Mouse (Mus musculus) forebrain, embryonic 14.5 days (tissue): ENCODE measurements around the gene Otop1. TPM values are rescaled to one million over a fixed set of nuclear protein-coding genes. Genes with fewer than 3 reads are reported as not detected.

ENCODE experiments used
- ATAC-seq: fragments of 200-750 bp; cut with Nextera tagmentation; 2 replicates; pipeline ENCODE4 v1.8.0; 2017; ENCODE audit warnings: mild to moderate bottlenecking, moderate library complexity
- DNase-seq: peaks from one replicate; pipeline ENCODE4 v3.0.0-alpha.2; 2015; ENCODE audit warnings: low spot score
- H3K27ac ChIP-seq: fragments of 300-500 bp; sonication (generic); 2 replicates; pipeline ENCODE4 v1.5.1; 2014; ENCODE audit warnings: low read depth, mild to moderate bottlenecking, control low read depth, low read length, moderate library complexity
- H3K27me3 ChIP-seq: fragments of 300-500 bp; sonication (generic); replicated peaks from 2 replicates; pipeline ENCODE4 v1.6.1; 2014; ENCODE audit warnings: low read length, control low read depth, mixed read lengths; ENCODE audit not compliant: control insufficient read depth, insufficient read depth
- H3K36me3 ChIP-seq: fragments of 300-500 bp; sonication (generic); 2 replicates; pipeline ENCODE4 v1.6.1; 2014; ENCODE audit warnings: low read length, control low read depth; ENCODE audit not compliant: control insufficient read depth, insufficient read depth
- H3K4me1 ChIP-seq: fragments of 300-500 bp; sonication (generic); 2 replicates; pipeline ENCODE4 v1.6.1; 2014; ENCODE audit warnings: antibody characterized with exemption, low read length, control low read depth; ENCODE audit not compliant: control insufficient read depth, insufficient read depth
- H3K4me2 ChIP-seq: fragments of 300-500 bp; sonication (generic); 2 replicates; pipeline ENCODE4 v1.6.1; 2014; ENCODE audit warnings: mild to moderate bottlenecking, control low read depth, low read length
- H3K4me3 ChIP-seq: fragments of 300-500 bp; sonication (generic); 2 replicates; pipeline ENCODE4 v1.5.1; 2014; ENCODE audit warnings: low read depth, low read length, control low read depth
- H3K9ac ChIP-seq: fragments of 300-500 bp; sonication (generic); 2 replicates; pipeline ENCODE4 v1.6.1; 2014; ENCODE audit warnings: mild to moderate bottlenecking, low read length, control low read depth, moderate library complexity
- H3K9me3 ChIP-seq: fragments of 300-500 bp; sonication (generic); replicated peaks from 2 replicates; pipeline ENCODE4 v1.6.1; 2016; ENCODE audit warnings: low read length, control low read depth, mixed read lengths; ENCODE audit not compliant: control insufficient read depth
- WGBS: fragments of 180-500 bp; shearing (Covaris S2); extraction: QIAGEN DNeasy Blood & Tissue Kit; methylation state at CpG from one replicate; pipeline ENCODE4 v1.1.7; 2014; 5-methylcytosine and 5-hydroxymethylcytosine counted together
- polyA plus RNA-seq: library from polyadenylated mRNA; unstranded; fragments of >200 nt; fragmentation: Nextera tagmentation; extraction: Ambion mirVana; gene quantifications from 2 replicates; pipeline ENCODE4 v1.2.1, GENCODE M21; 2014

Gene Otop1
- polyA plus RNA-seq, 1 experiment from 2014 or later = not detected

DNA sequence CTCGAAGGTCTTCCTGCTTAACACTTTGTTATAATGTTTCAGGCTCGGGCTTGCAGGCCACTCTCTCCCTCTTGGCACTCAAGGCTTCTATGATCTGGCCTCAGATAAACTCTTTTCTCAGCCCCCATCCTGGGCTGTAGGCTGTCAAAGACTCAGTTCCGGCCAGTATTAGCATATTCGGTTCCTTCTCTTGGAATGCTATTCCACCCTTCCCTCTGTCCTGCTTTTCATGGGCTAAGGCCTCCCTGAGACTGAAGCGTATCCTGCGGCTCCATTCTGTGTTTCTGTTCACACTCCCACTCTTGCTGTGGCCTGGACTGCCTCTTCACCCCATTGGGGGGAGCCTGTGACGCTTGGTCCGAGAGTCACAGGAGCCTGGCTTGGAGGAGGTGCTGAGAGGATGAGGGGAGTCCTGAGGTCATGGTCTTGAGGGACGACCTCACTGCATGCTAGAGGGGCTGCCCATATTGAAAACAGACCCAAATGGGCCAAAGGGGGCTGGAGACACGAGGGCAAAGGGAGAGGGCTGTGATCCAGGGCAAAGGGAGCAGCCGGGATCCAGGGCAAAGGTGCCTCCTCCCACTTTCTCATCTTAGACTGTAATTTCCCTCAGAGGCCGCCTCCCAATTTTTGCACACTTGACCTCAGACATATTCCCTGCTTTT lies 2.3 kb downstream of the Otop1 start:
- H3K4me3 ChIP-seq = no peak overlapping the region
- H3K4me1 ChIP-seq = peaks cover 3% of the 10 kb centered on the region; the same call in 1 of the 2 replicates
- H3K27me3 ChIP-seq = peaks cover 51% of the 10 kb centered on the region
- H3K27ac ChIP-seq = no peak overlapping the region
- no peak overlapping the region for H3K9ac ChIP-seq
- no peaks in the 10 kb centered on the region for H3K36me3 ChIP-seq
- H3K4me2 ChIP-seq = peak overlapping the region; percentile 47
- no peak for DNase-seq
- 22% methylated on average over 12 of the region's 12 CpGs for WGBS
- no peaks in the 10 kb centered on the region for H3K9me3 ChIP-seq
- ATAC-seq = no peak

DNA sequence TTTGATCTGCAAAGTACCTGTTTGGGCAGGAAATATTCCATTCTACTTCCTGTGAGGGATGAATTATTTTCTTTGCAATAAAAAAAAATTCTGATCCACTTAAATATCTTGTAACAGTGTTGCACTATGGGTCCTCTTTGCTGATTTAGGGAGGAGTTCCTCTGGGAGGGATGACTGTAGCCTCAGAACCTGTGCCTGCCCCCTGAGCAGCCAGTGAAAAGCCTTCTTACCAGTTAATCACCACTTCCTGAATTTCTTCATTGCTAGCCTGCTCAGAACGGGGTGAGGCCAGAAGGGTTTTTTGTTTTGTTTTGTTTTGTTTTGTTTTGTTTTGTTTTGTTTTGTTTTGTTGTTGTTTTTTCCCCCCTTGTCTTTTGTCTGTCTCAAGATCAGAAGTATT lies 4.3 kb downstream of the Otop1 start:
- no peaks in the 10 kb centered on the region for H3K36me3 ChIP-seq
- WGBS = 28% methylated on average over 1 of the region's 1 CpGs
- H3K9ac ChIP-seq = no peak overlapping the region
- H3K27me3 ChIP-seq = peaks cover 44% of the 10 kb centered on the region
- no peak overlapping the region for H3K4me3 ChIP-seq
- H3K9me3 ChIP-seq = no peaks in the 10 kb centered on the region
- H3K4me2 ChIP-seq = no peak overlapping the region
- no peak overlapping the region for H3K27ac ChIP-seq
- DNase-seq = no peak
- ATAC-seq = no peak
- H3K4me1 ChIP-seq = peaks cover 3% of the 10 kb centered on the region; the same call in 1 of the 2 replicates

GRCm38 (mm10) chr5:38285724-38286123 lies 10.0 kb downstream of the Otop1 start:
- Histone ChIP-seq H3K27me3 (0 out of 2 replicates have a peak, but pooled peaks cover 2% of the 10 kb centered on the region), H3K36me3 (no peaks in the 10 kb centered on the region), H3K4me2 (no peak overlapping the region), H3K9ac (no peak overlapping the region), H3K4me1 (no peaks in the 10 kb centered on the region), H3K9me3 (no peaks in the 10 kb centered on the region), H3K27ac (no peak overlapping the region), H3K4me3 (no peak overlapping the region)
- DNase-seq (no peak), ATAC-seq (no peak)
- 79% methylated on average over 9 of the region's 9 CpGs for WGBS

- Histone ChIP-seq H3K36me3 (no peaks in the 10 kb centered on the region), H3K9me3 (no peaks in the 10 kb centered on the region), H3K9ac (no peak overlapping the region), H3K4me1 (no peaks in the 10 kb centered on the region), H3K27me3 (no peaks in the 10 kb centered on the region), H3K4me3 (no peak overlapping the region), H3K4me2 (no peak overlapping the region), H3K27ac (no peak overlapping the region)
- ATAC-seq = no peak
- WGBS = 96% methylated on average over 3 of the region's 3 CpGs
- DNase-seq = no peak
Observed at GRCm38 (mm10) chr5:38288476-38288875, 12.7 kb downstream of the Otop1 start.

DNA sequence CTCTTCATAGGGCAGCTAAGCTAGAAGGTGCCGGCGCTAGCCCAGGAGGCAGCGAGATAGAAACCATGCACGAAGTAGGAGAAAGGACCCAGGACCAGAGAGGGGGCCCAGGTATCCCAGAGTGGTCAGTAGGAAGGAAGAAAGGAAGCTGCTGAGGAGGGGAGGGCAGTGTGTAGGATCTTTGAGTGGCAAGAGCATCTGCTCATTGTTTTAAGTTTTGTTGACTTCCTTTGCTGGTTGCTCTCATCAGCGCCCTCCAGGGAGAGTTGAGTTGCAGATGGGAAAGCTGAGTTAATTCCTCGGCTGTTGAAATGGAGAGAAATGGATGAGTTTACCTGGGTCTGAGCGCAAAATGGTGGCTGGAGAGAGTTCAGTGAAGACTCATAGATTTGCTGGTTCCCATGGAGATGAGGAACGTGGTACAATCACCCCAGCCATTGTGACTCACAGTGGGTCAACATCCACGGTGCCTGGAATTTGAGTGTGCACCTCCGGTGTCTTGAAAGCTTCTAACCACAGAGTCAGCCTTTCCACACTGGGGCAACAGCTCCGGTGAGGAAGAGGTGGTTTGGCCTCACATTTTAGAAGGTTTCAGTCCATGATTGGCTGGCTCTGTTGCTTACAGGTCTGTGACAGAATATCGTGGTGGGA lies 26.1 kb downstream of the Otop1 start:
- no peak overlapping the region for H3K9ac ChIP-seq
- no peaks in the 10 kb centered on the region for H3K36me3 ChIP-seq
- H3K4me2 ChIP-seq = no peak overlapping the region
- DNase-seq (no peak), ATAC-seq (no peak)
- H3K9me3 ChIP-seq = no peaks in the 10 kb centered on the region
- H3K4me1 ChIP-seq = no peaks in the 10 kb centered on the region
- H3K27me3 ChIP-seq = no peaks in the 10 kb centered on the region
- no peak overlapping the region for H3K4me3 ChIP-seq
- 90% methylated on average over 12 of the region's 12 CpGs for WGBS
- H3K27ac ChIP-seq = no peak overlapping the region

GRCm38 (mm10) chr5:38302651-38303050 lies 26.9 kb downstream of the Otop1 start:
- Histone ChIP-seq H3K4me3 (no peak overlapping the region), H3K4me2 (no peak overlapping the region), H3K27ac (no peak overlapping the region), H3K9me3 (no peaks in the 10 kb centered on the region), H3K4me1 (no peaks in the 10 kb centered on the region), H3K9ac (no peak overlapping the region), H3K36me3 (no peaks in the 10 kb centered on the region), H3K27me3 (no peaks in the 10 kb centered on the region)
- DNase-seq (no peak), ATAC-seq (no peak)
- 27% methylated on average over 12 of the region's 12 CpGs for WGBS

DNA sequence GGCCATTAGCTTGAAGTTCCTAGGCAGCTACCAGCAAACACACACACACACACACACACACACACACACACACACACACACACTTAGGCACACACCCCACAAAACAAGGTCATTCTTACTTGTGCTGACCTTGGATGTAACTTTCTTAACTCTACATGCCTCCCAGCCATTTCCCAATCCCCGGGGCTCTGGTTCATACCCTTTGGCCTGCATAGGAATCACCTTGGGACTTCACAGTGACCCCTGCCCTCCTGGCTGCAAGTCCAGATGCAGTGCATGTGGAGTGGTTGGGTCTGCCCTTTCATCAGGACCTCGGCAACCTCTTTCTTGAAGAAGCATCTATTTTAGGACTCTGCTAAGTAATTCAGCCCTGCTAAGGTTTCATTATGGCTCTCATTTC lies 29.5 kb downstream of the Otop1 start:
- Histone ChIP-seq H3K27ac (no peak overlapping the region), H3K4me1 (no peaks in the 10 kb centered on the region), H3K9me3 (no peaks in the 10 kb centered on the region), H3K4me2 (no peak overlapping the region), H3K27me3 (no peaks in the 10 kb centered on the region), H3K36me3 (no peaks in the 10 kb centered on the region), H3K9ac (no peak overlapping the region), H3K4me3 (no peak overlapping the region)
- DNase-seq (no peak), ATAC-seq (no peak)
- 90% methylated on average over 2 of the region's 2 CpGs for WGBS

DNA sequence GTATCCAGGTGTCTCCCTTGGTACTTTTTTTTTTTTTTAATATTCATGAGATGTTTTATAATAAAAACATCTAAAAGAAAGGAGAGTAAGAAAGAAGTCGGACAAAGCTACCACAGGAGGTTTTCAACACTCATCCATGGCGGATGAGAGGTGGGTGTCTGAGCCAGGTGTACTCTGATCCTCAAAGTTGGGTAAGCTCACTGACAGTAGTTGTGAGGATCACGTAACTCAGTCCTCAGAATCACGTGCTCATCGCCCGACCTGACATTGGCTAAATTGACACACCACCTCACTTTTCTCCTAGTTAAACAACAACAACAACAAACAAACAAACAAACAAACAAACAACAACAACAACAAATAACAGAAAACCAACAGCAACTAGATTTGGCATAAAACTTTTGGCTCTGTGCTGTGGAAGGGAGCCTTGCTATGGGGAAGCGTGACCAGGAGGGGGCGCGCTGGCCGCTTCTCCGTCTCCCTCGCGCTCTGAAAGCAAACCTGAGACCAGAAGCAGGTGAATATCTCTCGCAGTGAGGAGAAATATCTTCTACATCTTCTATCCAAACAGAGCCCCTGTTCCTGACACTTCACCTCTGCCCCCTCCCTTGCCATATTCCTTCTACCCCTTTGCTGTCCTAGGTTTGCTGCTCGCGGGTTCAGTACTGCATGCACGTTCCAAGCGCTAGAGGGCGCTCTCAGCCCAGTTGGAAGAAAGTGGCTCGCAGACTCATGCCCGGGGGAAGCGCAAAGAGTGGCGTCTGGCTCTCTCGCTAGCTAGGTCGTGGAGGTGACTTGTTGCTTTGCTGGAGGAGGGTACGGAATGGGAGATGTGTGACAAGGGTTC lies 31.7 kb downstream of the Otop1 start:
- peak; percentile 93 for DNase-seq
- 10% methylated on average over 26 of the region's 26 CpGs for WGBS
- peak; percentile 93 for ATAC-seq
- H3K36me3 ChIP-seq = no peaks in the 10 kb centered on the region
- no peaks in the 10 kb centered on the region for H3K9me3 ChIP-seq
- no peaks in the 10 kb centered on the region for H3K27me3 ChIP-seq
- H3K4me2 ChIP-seq = peak overlapping the region; percentile 51
- H3K4me1 ChIP-seq = no peaks in the 10 kb centered on the region
- no peak overlapping the region for H3K27ac ChIP-seq
- H3K4me3 ChIP-seq = peak overlapping the region; percentile 25
- H3K9ac ChIP-seq = no peak overlapping the region
